Mouse (Mus musculus): ENCODE data around the gene Smg6.

Gene Smg6

DNA sequence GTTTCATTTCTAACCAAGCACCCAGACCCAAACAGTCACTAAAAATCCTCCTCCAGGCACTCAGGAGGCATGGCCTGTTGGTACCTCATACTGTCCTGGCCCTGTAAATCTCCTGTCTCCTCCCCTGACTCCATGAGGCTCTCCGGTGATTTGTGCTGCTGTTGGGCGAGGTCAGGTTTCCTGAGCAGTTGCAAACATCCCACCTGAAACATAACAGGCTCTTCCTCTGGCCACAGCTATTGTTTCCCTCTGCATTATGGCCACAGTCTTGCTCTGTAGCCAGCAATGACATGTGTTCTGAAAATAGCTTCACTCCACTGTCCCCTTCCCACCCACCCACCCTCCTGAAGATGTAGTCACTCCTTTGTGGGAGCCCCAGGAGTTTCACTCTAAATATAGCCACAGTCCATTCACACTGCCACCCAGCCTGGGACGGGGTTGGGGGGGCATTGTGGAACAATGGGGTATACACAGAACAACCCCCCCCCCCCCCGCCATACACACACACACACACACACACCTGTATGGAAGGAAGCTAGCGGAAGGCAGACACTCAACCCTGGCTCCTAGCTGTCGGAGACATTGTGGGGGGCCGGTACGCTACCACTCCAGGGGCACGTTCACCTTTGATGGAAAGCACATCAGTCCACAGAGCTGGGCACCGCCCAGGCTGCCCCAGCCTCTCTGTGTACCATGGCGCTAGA lies 222.9 kb downstream of the Smg6 start:
- in situ Hi-C loops (cut with MboI; ENCODE audit: low pct_unique_long_range_greater_than_20kb in 1 of 2, low sequenced_read_pairs in 2 of 2, unreplicated experiment in 1 of 2), result no loop called here

DNA sequence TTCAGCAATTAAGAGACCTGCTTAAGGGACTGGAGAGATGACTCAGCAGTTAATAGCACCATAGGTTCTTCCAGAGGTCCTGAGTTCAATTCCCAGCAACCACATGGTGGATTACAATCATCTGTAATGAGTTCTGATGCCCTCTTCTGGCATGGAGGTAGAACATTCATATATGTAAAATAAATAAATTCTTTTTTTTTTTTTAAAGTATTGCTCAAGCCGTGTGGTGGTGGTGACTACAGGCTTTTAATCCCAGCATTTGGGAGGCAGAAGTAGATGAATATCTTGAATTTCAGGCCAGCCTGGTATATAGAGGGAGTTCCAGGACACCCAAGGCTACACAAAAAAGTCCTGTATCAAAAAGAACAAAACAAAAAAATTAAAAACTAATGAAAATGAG lies 224.7 kb downstream of the Smg6 start:
- in situ Hi-C loops (cut with MboI; ENCODE audit: low pct_unique_long_range_greater_than_20kb in 1 of 2, low sequenced_read_pairs in 2 of 2, unreplicated experiment in 1 of 2), result loop anchor here (10.0 to 25.0 kb wide), 2 partner anchors 163 to 166 kb away; no protein-coding TSS in a partner anchor

DNA sequence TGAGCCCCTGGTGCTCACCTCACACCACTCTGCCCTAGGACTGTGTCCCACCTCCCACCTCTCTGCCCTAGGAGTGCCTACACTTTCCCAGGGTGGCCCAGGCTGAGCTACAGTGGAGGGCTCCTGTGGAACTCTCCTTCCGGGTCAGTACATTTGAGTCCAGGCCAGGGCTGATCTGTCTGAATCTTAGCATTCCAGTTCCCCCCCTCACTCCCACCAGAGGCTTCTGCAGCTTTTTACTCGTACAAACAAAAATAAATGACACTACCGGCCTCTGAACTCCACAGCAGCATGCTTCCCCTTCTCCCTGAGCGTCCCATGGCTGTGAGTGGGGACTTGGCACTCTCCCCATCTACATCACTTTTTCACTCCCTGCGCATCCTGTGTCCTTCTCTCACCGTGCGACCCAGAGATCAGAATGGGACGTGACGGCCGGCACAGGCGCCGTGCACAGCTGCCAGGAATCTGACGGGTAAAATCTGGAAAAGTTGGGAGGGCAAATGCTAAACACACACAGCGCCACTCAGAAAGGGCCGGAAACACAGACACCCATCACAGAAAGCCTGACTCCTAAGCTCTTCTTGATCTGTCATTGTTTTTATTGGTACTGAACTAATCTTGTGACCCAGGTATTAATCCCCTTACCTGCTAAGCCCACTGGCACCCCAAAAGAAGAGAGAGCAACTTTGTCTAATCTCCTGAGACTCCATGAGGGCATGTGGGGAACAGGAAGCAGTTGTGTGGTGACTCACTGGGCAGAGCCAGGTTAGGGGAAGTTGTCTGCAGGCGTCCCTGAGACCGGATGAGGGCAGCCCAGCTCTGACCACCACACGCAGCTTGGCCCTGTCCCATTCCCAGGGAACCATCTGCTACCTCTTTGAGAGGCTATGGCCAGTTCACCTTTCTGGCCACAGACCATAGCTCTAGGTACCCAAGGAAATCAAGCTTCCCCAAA lies 227.3 kb downstream of the Smg6 start:
- in situ Hi-C loops (cut with MboI; ENCODE audit: low pct_unique_long_range_greater_than_20kb in 1 of 2, low sequenced_read_pairs in 2 of 2, unreplicated experiment in 1 of 2), result loop anchor here (10.0 to 25.0 kb wide), 2 partner anchors 166 to 168 kb away; no protein-coding TSS in a partner anchor

DNA sequence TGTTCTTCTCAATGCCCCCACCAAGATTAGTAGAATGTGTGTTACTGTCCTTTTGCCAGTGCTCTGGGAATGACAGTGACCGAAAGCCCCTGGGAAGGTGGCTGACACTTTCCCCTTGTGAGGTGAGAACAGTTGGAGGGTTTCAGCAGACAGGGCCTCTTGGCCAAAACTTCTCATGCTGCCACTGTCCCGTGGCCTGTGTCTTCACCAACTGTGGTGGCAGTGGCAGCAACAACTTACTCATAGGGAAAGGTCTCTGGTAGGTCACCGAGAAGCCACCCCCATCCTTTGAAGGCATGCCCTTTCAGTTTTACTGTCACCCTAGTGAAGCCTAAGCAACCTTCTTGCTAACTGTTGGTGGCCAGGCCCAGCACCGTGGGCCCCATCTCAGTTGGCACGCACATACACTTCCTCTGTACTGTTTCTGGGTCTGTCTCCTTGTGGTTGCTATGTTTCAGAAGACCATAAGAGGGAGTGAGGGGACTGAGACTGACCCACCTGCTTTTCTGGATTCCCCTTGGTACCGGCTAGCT lies 228.5 kb downstream of the Smg6 start:
- in situ Hi-C loops (cut with MboI; ENCODE audit: low pct_unique_long_range_greater_than_20kb in 1 of 2, low sequenced_read_pairs in 2 of 2, unreplicated experiment in 1 of 2), result loop anchor here (10.0 to 25.0 kb wide), 2 partner anchors 167 to 169 kb away; no protein-coding TSS in a partner anchor

DNA sequence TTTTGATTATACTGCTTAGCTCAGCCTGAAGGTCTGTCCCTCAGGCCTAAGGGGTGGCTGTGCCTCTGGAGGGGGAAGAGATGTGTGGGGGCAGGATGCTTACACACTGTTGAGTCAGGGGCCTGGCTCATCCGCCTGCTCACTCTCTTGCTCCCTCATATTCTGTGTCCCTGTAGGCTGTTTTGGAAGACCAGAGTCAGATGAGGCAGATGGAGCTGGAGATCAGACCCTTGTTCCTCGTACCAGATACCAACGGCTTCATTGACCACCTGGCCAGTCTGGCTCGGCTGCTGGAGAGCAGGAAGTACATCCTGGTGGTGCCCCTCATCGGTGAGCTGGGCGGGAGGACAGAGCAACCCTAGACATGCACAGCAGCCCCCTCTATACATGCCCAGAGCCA lies 230.4 kb downstream of the Smg6 start:
- in situ Hi-C loops (cut with MboI; ENCODE audit: low pct_unique_long_range_greater_than_20kb in 1 of 2, low sequenced_read_pairs in 2 of 2, unreplicated experiment in 1 of 2), result loop anchor here (10.0 to 25.0 kb wide), 2 partner anchors 169 to 171 kb away; no protein-coding TSS in a partner anchor

DNA sequence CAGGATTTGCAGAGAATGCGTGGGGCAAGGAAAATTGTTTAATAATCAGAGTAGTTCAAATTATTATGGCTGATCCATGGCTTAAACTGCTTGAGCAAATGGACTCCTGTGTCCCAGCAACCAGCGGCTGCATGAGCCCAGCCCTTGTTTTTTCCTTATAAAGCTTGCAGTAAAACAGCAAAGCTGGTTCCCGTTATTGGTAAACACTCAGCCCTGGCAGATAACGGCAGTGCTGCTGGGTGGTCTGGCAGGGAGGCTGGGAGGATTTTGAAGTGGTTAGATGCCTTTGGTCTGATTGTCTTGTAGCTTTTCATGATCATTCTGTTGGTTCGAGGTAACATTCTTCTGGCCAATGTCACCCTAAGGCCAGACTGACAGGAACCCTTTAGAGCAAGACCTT lies 230.8 kb downstream of the Smg6 start:
- in situ Hi-C loops (cut with MboI; ENCODE audit: low pct_unique_long_range_greater_than_20kb in 1 of 2, low sequenced_read_pairs in 2 of 2, unreplicated experiment in 1 of 2), result loop anchor here (10.0 to 25.0 kb wide), 2 partner anchors 169 to 172 kb away; no protein-coding TSS in a partner anchor

DNA sequence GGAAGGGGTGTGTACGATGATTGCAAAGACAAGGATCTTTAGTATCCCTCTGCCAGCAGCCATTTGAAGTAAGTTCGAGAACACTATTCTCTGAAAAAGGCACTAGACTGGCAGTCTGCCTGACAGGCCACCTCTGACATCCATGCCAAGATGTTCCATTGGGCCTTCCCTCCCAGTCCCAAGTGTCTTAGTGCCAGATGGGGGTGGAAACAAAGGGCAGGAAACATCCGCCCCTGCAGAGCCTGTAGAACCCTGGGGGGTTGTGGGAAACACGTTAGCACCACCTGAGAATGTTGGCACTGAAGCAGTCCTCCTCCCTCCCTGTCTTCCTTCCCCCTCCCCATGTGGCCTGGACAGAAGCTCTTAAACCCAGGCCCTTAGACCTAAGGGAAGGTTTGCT lies 231.4 kb downstream of the Smg6 start:
- in situ Hi-C loops (cut with MboI; ENCODE audit: low pct_unique_long_range_greater_than_20kb in 1 of 2, low sequenced_read_pairs in 2 of 2, unreplicated experiment in 1 of 2), result loop anchor here (10.0 to 25.0 kb wide), 2 partner anchors 170 to 172 kb away; no protein-coding TSS in a partner anchor

DNA sequence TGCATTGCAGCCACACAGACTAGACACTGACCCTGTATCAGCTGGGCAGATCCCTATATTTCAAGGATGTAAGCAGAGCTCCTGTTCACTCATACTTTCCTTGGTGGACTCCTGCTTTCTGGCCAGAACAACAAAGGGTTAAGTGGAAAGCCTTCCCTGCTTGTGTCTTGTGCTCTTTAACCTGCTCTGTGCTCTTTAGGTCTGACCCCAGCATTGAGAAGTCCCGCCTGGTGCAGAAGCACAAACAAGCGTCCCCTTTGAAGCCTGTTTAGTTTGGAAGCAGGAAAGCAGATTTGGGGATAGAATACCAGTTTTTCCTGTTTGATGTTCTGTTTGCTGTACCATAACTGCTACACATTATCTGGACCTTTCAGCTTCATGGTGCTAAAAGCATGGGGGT lies 232.3 kb downstream of the Smg6 start:
- in situ Hi-C loops (cut with MboI; ENCODE audit: low pct_unique_long_range_greater_than_20kb in 1 of 2, low sequenced_read_pairs in 2 of 2, unreplicated experiment in 1 of 2), result loop anchor here (10.0 to 25.0 kb wide), 2 partner anchors 171 to 173 kb away; no protein-coding TSS in a partner anchor

DNA sequence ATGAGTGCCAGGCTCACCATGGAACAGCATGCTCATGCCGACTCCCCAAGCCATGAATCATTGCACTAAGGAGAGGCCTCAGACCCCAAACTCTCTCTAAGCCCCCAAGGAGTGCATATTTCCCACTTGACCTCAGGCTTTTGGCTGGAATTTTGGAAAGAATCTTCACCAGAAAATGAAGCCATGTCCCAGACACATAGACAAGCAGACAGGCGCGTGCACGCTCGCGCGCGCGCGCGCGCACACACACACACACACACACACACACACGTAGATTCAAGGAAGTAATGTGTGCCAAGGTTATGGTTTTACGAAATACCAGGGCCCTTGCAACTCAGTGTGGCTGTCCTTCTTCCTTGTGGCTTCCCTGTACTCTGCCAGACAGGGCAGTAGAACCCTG lies 232.8 kb downstream of the Smg6 start:
- in situ Hi-C loops (cut with MboI; ENCODE audit: low pct_unique_long_range_greater_than_20kb in 1 of 2, low sequenced_read_pairs in 2 of 2, unreplicated experiment in 1 of 2), result loop anchor here (10.0 to 25.0 kb wide), 2 partner anchors 171 to 174 kb away; no protein-coding TSS in a partner anchor

DNA sequence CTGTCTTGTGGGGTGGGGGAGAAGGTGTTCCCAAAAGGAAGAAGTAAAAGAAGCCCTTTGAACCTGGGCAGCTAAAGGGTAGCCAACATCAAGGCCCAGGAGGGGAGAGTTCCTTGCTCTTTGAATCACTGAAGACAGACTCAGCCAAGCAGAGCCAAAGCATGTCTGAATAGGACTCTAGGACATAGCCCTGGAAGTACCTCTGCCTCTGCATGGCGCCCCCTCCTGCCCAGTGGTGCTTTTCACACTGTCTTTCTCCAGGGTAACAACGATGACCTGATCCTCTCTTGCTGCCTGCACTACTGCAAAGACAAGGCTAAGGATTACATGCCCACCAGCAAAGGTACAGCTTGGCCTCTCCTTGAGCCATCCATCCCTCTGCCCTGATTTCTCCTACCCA lies 233.9 kb downstream of the Smg6 start:
- in situ Hi-C loops (cut with MboI; ENCODE audit: low pct_unique_long_range_greater_than_20kb in 1 of 2, low sequenced_read_pairs in 2 of 2, unreplicated experiment in 1 of 2), result loop anchor here (10.0 to 25.0 kb wide), 2 partner anchors 172 to 175 kb away; no protein-coding TSS in a partner anchor

DNA sequence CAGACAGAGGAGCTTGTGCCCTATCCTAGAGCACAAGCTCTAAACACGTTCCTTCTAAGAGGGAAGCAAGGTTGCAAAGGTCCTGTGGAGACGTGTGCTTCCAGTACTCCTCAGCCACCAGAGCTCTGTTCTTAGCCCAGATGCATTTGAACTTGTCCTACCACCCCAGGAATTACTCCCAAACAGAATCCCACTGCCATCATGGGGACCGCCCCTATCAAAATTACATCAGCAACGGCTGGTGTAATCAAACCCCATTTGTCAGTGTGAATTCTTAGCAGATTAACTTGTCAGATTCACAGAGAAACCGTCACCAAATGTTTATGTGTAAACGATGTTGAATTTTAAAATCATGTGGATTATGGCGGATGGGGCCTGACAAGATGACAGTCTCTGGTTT lies 235.3 kb downstream of the Smg6 start:
- in situ Hi-C loops (cut with MboI; ENCODE audit: low pct_unique_long_range_greater_than_20kb in 1 of 2, low sequenced_read_pairs in 2 of 2, unreplicated experiment in 1 of 2), result loop anchor here in 1 of 2 experiments (25.0 kb wide), 1 partner anchor 174 kb away; no protein-coding TSS in a partner anchor

DNA sequence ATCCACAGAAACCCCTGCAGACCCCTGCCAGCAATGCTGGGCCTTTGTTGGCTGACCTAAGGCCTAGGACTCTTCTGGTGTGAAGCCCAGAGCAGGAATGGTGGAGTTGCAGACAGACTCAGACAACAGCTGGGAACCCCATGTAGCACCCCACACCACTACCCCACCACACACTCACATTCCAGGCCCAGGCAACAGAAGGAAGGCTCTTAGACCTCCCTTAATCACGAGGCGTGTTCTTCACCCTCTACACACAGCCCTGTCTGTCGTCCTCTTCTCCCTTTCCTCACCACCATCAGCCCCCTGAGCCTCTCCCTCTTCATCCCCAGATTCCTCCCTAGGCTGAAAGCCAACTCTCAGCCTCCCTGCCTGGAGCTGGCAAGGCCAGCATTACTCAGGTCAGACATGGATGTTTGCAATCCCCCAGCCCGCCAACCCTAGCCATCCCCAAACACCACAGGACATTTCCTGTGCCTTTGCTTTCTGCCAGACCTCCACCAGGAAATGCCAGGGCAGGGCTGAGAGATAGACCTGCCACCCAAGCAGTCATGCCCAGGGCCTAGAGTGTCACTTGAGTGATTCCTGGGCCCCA lies 235.9 kb downstream of the Smg6 start:
- in situ Hi-C loops (cut with MboI; ENCODE audit: low pct_unique_long_range_greater_than_20kb in 1 of 2, low sequenced_read_pairs in 2 of 2, unreplicated experiment in 1 of 2), result loop anchor here in 1 of 2 experiments (25.0 kb wide), 1 partner anchor 174 kb away; no protein-coding TSS in a partner anchor

DNA sequence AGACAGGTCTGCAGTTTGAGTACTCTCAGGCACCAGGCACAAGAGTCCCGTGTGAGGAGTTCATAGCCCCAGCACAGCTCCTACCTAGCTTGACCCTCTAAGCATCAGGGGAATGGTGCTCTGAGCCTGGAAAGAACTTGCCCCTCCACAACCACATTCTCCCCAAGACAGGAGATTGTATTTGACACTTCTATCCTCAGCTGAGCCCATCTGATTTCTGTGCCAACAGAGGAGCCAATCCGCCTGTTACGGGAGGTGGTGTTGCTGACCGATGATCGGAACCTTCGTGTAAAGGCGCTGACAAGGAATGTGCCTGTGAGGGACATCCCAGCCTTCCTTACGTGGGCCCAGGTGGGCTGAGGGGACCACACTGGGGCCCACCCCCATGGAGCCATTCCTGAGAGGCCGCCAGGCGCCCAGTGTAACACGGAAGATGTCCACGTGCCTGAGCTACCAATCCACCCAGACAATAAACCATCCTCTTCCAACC lies 237.0 kb downstream of the Smg6 start:
- in situ Hi-C loops (cut with MboI; ENCODE audit: low pct_unique_long_range_greater_than_20kb in 1 of 2, low sequenced_read_pairs in 2 of 2, unreplicated experiment in 1 of 2), result loop anchor here in 1 of 2 experiments (25.0 kb wide), 1 partner anchor 175 kb away; no protein-coding TSS in a partner anchor

DNA sequence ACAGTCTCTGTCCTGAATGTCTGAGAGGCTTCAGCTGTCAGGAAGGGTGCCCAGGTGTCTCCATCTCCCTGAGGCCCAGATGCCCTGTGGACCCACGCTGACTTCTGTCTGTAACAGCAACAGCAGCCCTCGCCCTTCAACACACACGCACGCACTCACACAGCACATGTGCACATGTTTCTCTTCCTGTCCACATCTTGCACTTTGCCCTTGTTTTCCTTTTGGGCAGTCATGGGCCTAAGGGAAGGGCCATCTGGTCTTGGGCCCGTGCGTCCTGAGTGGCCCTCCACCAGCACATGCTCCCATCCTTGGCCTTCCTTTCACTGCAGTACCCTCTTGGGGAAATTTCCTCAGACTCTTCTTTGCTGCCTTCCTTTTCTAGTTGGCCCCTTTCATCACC lies 237.8 kb downstream of the Smg6 start:
- in situ Hi-C loops (cut with MboI; ENCODE audit: low pct_unique_long_range_greater_than_20kb in 1 of 2, low sequenced_read_pairs in 2 of 2, unreplicated experiment in 1 of 2), result loop anchor here in 1 of 2 experiments (25.0 kb wide), 1 partner anchor 176 kb away; no protein-coding TSS in a partner anchor

DNA sequence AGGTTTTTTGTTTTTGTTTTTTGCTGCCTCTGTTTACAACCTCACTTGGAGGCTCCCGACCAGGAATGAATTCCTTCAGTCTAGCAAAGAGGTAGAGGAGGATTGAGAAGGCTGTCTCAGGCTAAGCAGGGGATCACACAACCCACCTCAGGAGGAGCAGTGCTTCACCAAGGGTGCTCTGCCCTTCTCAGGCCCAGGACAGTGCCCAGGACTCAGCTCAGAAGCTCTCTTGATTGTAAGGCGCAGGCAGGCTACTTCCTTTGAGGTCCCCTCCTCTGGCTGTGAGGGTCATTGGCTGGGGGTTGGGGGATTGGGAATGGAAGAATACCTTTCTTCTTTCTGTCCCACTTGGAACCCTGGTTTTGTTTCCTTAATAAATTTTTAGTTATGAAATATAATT lies 238.4 kb downstream of the Smg6 start:
- in situ Hi-C loops (cut with MboI; ENCODE audit: low pct_unique_long_range_greater_than_20kb in 1 of 2, low sequenced_read_pairs in 2 of 2, unreplicated experiment in 1 of 2), result loop anchor here in 1 of 2 experiments (25.0 kb wide), 1 partner anchor 177 kb away; no protein-coding TSS in a partner anchor

DNA sequence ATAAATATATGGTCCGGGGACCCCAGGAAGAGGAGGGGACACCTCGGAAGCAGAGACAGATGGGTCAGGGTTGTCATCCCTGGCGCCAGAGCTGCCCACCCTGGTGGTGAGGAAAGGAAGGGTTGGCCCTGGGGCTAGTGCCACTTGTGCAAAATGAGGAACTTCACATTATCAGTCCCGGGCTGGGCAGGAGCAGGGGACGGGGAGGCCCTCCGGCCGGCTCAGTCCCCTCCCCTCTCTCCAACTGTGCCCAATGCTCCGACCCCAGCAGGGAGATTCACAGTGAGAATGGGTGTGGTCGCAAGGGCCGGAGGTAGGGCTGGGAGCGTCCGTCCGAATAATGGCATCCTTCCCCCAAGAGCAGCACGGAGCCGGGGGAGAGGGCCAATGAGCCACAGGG lies 239.1 kb downstream of the Smg6 start:
- in situ Hi-C loops (cut with MboI; ENCODE audit: low pct_unique_long_range_greater_than_20kb in 1 of 2, low sequenced_read_pairs in 2 of 2, unreplicated experiment in 1 of 2), result loop anchor here in 1 of 2 experiments (25.0 kb wide), 1 partner anchor 177 kb away; no protein-coding TSS in a partner anchor

DNA sequence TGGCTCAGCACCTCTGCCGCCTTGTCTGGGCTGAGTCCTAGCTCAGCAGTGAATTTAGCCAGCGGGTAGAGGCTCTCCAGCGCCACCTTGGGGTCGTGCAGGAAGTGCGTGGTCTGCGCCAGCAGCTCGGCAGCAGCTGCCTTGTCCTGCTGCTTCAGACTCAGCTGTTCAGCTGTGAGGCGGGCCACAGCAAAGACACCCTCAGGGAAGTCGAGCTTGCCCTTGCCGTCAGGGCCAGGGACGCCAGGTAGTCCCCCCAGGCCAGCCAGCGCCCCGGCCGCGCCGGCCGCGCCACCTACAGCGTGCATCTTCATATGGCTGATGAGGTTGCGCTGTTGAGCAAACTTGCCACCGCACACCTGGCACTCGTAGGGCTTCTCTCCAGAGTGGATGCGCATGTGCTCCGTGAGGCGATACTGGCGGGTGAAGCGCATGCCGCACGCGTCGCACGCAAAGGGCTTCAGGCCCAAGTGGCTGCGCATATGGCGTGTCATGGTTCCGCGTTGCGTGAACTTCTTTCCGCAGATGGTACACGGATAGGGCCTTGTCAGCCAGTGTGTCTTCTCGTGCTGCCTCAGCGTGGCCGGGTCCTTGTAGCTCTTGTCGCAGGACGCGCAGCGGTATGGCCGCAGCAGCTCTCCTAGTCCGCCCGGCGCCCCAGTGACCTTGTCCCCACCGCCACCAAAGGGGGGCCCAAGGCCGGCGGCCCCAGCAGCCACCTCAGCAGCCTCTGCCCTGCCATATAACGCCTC lies 240.0 kb downstream of the Smg6 start:
- in situ Hi-C loops (cut with MboI; ENCODE audit: low pct_unique_long_range_greater_than_20kb in 1 of 2, low sequenced_read_pairs in 2 of 2, unreplicated experiment in 1 of 2), result loop anchor here in 1 of 2 experiments (25.0 kb wide), 1 partner anchor 178 kb away; no protein-coding TSS in a partner anchor

All from mouse embryonic stem cell (cell line).